Mouse (Mus musculus): ENCODE data around the gene P2ry12. TPM values are rescaled to one million over a fixed set of nuclear protein-coding genes. Genes with fewer than 3 reads are reported as not detected.

P2ry12 gene
- polyA plus RNA-seq (2016; fragmentation: Nextera tagmentation; extraction: Ambion mirVana), result 0.62 and 0.63 TPM in 2 replicates

DNA sequence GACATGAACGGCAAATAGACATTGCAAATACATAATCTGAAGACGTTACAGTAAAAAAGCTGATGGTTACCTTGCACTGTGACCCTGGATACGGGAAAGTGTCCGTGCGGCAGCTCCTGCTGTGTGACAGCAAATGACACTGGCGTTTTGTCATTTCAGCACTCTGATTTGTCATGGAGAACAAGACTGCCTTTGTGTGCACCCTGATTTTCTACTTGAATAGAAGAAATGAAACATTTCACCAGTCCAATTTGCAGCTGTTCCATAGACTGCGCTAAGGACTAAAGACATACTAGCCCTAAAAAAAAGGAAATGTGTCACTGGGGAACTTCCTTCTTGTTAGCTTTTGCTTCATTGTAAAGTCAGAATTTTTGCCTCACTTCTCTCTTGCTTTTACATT lies at the start of gene P2ry12:
P2ry12 (minus strand) TSS at position 168 of the 400 bp plus-strand sequence.
- peaks cover 8% of the 10 kb centered on the region for H3K36me3 ChIP-seq (replicated peaks)
- H3K27me3 ChIP-seq (ENCODE audit: poor library complexity, severe bottlenecking), result no peaks in the 10 kb centered on the region
- no peak for DNase-seq (ENCODE audit: extremely low spot score, low spot score)
- no peak within 1 kb of the TSS for H3K4me3 ChIP-seq
- H3K9me3 ChIP-seq, result no peaks in the 10 kb centered on the region
- 36% methylated on average over 7 of the region's 7 CpGs for WGBS
- H3K4me1 ChIP-seq, result peaks cover 32% of the 10 kb centered on the region
- no peak within 1 kb of the TSS for H3K27ac ChIP-seq

- Histone ChIP-seq H3K4me1 (no peaks in the 10 kb centered on the region), H3K36me3 (replicated peaks) (0 out of 2 replicates have a peak, but pooled peaks cover 2% of the 10 kb centered on the region), H3K9me3 (no peaks in the 10 kb centered on the region), H3K27ac (no peak overlapping the region), H3K27me3 (ENCODE audit: poor library complexity, severe bottlenecking) (no peaks in the 10 kb centered on the region), H3K4me3 (no peak overlapping the region)
- WGBS, result 92% methylated on average over 2 of the region's 2 CpGs
- no peak for DNase-seq (ENCODE audit: extremely low spot score, low spot score)
Measured at GRCm38 (mm10) chr3:59305518-59305917, 42.8 kb upstream of the P2ry12 start.

DNA sequence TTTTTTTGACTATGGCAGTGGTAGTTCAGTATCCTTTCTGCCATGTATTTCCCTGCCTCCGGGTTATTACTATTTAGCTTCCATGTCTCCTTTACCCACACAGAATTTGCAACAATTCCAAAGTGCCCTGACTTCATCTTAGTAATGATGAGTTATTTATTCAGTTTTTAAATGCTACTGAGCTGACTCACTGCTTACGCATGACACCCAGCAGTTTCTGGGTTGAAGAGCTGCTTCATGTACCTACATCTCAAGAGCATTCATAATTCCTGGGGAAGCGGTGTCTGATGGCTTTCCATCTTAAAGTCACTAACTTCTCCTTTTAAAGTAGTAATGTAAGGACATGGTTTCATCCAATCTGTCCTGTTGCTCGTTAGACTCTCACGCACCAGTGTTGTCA lies 42.3 kb upstream of the P2ry12 start:
- no peaks in the 10 kb centered on the region for H3K27me3 ChIP-seq (ENCODE audit: poor library complexity, severe bottlenecking)
- no peak for DNase-seq (ENCODE audit: extremely low spot score, low spot score)
- 95% methylated on average over 5 of the region's 5 CpGs for WGBS
- no peak overlapping the region for H3K4me3 ChIP-seq
- H3K4me1 ChIP-seq, result no peaks in the 10 kb centered on the region
- H3K9me3 ChIP-seq, result no peaks in the 10 kb centered on the region
- H3K36me3 ChIP-seq (replicated peaks), result 0 out of 2 replicates have a peak, but pooled peaks cover 2% of the 10 kb centered on the region
- no peak overlapping the region for H3K27ac ChIP-seq

DNA sequence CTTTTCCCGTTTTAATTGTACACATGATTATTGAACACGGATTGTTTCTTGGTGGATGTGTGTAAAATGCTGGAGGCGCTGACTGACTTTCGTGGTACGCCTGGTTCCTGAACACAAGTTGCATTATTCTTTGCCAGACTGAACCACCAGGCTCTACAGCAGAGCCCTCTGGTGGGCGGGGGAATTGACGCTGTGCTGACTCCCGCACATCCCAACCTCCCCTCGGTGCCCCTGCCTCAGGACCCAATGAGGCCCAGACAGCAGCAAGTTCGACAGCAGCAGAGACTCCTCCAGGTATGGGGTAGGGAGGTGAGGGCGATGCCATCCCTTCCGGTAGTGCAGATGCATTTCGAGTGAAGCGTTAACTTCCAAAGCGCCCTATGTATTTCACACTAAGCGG lies 35.0 kb upstream of the P2ry12 start:
- 85% methylated on average over 16 of the region's 16 CpGs for WGBS
- H3K27ac ChIP-seq, result no peak overlapping the region
- H3K36me3 ChIP-seq (replicated peaks), result peaks cover 5% of the 10 kb centered on the region; the same call in 1 of the 2 replicates
- H3K27me3 ChIP-seq (ENCODE audit: poor library complexity, severe bottlenecking), result no peaks in the 10 kb centered on the region
- no peaks in the 10 kb centered on the region for H3K4me1 ChIP-seq
- no peak overlapping the region for H3K4me3 ChIP-seq
- no peak for DNase-seq (ENCODE audit: extremely low spot score, low spot score)
- H3K9me3 ChIP-seq, result no peaks in the 10 kb centered on the region

DNA sequence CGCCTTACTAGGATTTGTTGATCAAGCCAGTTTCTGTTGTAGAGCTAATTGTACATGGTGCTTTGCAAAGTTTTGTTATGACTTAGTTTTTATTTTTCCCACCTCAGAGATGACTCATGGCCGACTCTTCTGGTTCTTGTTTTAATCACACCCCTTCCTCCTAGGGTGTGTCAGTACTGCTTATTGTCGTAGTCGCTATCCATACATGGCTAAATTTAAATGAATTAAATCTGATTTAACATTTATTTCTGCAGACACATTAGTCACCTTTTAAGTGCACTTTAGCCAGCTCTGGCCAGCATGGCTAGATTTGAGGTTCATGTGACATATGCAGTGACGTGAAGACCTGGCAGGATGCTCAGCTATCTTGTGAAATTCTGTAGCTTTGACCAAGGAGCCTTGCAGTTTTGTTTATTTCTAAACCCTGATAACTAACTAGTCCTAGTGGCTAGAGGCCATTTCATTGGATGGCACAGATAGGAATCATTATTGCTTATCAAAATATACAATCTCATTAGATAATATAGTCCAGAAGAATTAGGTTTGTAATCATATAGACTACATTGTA lies 34.0 kb upstream of the P2ry12 start:
- no peak overlapping the region for H3K4me3 ChIP-seq
- H3K4me1 ChIP-seq, result no peaks in the 10 kb centered on the region
- no peak overlapping the region for H3K27ac ChIP-seq
- WGBS, result 94% methylated on average over 5 of the region's 5 CpGs
- DNase-seq (ENCODE audit: extremely low spot score, low spot score), result no peak
- H3K27me3 ChIP-seq (ENCODE audit: poor library complexity, severe bottlenecking), result no peaks in the 10 kb centered on the region
- H3K36me3 ChIP-seq (replicated peaks), result peaks cover 5% of the 10 kb centered on the region; the same call in 1 of the 2 replicates
- no peaks in the 10 kb centered on the region for H3K9me3 ChIP-seq

- Histone ChIP-seq H3K4me3 (no peak overlapping the region), H3K36me3 (replicated peaks) (peaks cover 5% of the 10 kb centered on the region; the same call in 1 of the 2 replicates), H3K27me3 (ENCODE audit: poor library complexity, severe bottlenecking) (no peaks in the 10 kb centered on the region), H3K27ac (no peak overlapping the region), H3K9me3 (no peaks in the 10 kb centered on the region), H3K4me1 (no peaks in the 10 kb centered on the region)
- 91% methylated on average over 16 of the region's 16 CpGs for WGBS
- DNase-seq (ENCODE audit: extremely low spot score, low spot score), result no peak
Measured at GRCm38 (mm10) chr3:59295699-59296562, 33.3 kb upstream of the P2ry12 start.

DNA sequence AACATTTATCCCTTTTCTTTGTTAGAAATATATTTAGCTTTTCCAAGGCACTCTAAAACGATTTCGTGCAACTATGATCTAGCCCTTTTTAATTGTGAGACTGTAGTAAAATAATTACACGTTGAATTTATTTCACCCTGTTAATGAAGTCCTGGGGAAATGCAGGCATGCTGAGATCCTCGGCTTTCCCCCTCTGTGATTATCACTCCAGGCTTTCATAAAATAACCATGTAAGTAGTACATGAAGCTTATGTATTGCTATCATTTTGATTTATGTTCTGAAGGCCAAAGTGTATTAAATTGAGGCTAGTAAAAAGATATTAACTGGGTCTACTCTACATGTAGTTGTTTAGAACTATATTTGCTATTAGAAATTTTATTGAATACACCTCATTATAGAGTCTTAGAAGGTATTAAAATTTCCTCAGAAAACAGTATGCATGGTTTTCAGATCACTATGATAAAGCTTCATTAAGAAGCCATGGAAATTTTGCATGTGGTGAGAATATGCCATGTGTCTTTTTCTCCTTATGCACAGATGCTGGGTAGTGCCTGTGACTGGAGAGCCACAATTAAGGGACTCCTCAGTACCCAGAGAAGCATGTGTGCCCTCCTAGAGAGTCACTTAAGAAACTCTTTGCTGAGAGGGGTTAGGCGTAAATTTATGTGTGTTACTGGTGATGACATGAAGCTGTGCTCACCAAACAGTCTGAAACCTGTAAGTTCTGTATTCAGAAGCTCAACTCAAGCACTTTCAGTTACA lies 30.9 kb upstream of the P2ry12 start:
- peaks cover 5% of the 10 kb centered on the region; the same call in 1 of the 2 replicates for H3K36me3 ChIP-seq (replicated peaks)
- no peak for DNase-seq (ENCODE audit: extremely low spot score, low spot score)
- no peaks in the 10 kb centered on the region for H3K27me3 ChIP-seq (ENCODE audit: poor library complexity, severe bottlenecking)
- no peaks in the 10 kb centered on the region for H3K9me3 ChIP-seq
- 83% methylated on average over 5 of the region's 5 CpGs for WGBS
- H3K4me3 ChIP-seq, result no peak overlapping the region
- no peak overlapping the region for H3K27ac ChIP-seq
- no peaks in the 10 kb centered on the region for H3K4me1 ChIP-seq

DNA sequence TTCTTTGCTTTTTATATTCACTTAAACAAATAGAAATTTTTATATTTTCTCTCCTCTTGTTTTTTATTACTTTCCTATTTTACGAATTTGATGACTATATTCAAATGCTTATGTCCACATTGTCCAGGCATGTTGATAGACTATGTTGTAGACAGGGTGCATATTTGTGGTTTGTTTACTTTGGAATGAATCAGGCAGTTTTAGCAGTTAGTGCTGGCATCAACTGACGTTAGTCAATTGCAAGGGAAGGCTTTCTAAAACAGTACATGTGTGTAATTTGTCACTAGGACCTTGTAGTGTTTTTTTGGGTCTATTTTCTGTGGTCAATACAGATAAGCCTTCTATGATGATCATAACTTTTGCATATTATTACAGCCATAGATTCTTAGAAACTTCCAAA lies 27.9 kb upstream of the P2ry12 start:
- no peak for DNase-seq (ENCODE audit: extremely low spot score, low spot score)
- Histone ChIP-seq H3K27ac (no peak overlapping the region), H3K36me3 (replicated peaks) (no peaks in the 10 kb centered on the region), H3K27me3 (ENCODE audit: poor library complexity, severe bottlenecking) (no peaks in the 10 kb centered on the region), H3K9me3 (no peaks in the 10 kb centered on the region), H3K4me3 (no peak overlapping the region), H3K4me1 (no peaks in the 10 kb centered on the region)
- WGBS, result 84% methylated on average over 2 of the region's 2 CpGs

DNA sequence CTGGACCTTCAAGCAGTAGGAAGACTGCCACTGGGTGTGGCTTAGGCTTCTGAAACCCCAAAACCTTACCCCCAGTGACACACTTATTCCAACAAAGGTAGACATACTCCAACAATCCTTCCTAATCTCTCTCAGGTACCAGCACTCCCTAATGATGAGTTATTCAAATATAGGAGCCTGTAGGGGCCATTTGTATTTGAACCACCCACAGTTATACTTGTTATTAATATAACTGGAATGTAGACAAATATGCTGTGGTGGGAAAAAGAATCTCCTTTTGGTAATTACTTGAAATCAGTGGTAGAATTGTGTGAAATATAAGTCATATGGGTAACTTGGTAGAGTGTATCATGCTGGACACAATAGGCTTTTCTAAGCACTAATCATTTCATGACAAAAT lies 15.9 kb upstream of the P2ry12 start:
- no peaks in the 10 kb centered on the region for H3K9me3 ChIP-seq
- peaks cover 8% of the 10 kb centered on the region; the same call in 1 of the 2 replicates for H3K36me3 ChIP-seq (replicated peaks)
- no peak overlapping the region for H3K4me3 ChIP-seq
- no peak overlapping the region for H3K27ac ChIP-seq
- H3K27me3 ChIP-seq (ENCODE audit: poor library complexity, severe bottlenecking), result no peaks in the 10 kb centered on the region
- DNase-seq (ENCODE audit: extremely low spot score, low spot score), result no peak
- peaks cover 19% of the 10 kb centered on the region for H3K4me1 ChIP-seq

DNA sequence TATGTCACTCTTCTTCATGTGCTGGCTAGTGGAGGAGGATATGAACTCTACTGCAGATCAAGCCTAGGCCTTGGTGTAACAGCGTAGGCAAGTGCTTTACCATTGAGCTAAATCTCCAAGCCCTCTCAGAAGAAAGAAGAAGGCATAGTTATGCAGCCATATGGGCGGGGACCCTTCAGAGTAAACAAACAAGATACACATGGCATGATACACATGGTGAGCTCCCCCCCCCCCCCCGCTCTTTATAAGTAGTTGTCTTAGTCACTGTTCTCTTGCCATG lies 15.5 kb upstream of the P2ry12 start:
- WGBS, result 92% methylated on average over 3 of the region's 3 CpGs
- Histone ChIP-seq H3K9me3 (no peaks in the 10 kb centered on the region), H3K27ac (no peak overlapping the region)

DNA sequence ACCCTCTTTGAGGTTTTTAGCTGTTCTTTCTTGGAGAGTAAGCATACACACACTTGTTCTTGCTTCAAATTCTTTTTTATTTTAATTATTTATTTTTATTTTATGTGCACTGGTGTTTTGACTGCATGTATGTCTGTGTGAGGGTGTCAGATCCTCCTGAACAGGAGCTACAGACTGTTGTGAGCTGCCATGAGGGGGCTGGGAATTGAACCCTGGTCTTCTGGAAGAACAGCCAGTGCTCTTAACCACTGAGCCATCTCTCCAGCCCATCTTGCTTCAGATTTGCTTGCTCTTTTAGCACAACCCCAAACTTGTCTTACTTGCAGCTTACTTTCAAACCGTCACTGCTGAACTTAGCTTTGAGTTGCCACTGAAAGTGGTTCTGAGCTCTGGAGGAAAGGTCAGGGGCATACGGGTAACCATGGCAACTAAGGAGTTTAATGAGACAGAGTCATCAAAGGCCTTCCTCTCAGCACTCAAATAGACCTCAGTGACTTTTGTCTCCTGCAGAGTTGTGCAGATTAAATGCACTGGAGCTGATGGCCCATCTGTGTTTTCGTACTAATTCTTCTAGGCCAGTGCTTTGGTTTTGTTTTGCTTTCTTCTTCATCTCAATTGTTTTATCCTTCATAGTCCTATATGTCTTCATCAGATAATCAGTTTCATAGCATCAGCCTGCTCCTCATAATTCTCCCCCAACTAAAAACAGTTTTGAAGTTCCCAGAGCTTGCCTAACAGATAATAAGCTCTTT lies 15.0 kb upstream of the P2ry12 start:
- H3K27me3 ChIP-seq (ENCODE audit: poor library complexity, severe bottlenecking), result no peaks in the 10 kb centered on the region
- DNase-seq (ENCODE audit: extremely low spot score, low spot score), result peak; percentile 35
- H3K4me1 ChIP-seq, result peaks cover 19% of the 10 kb centered on the region
- WGBS, result 20% methylated on average over 3 of the region's 3 CpGs
- H3K4me3 ChIP-seq, result no peak overlapping the region
- no peaks in the 10 kb centered on the region for H3K9me3 ChIP-seq
- no peak overlapping the region for H3K27ac ChIP-seq
- H3K36me3 ChIP-seq (replicated peaks), result peaks cover 8% of the 10 kb centered on the region; the same call in 1 of the 2 replicates

More for the DNA sequence above, 15.5 kb upstream of the P2ry12 start:
- Histone ChIP-seq H3K27me3 (ENCODE audit: poor library complexity, severe bottlenecking) (no peaks in the 10 kb centered on the region), H3K36me3 (replicated peaks) (peaks cover 8% of the 10 kb centered on the region; the same call in 1 of the 2 replicates), H3K4me3 (no peak overlapping the region), H3K4me1 (peaks cover 19% of the 10 kb centered on the region)
- no peak for DNase-seq (ENCODE audit: extremely low spot score, low spot score)

DNA sequence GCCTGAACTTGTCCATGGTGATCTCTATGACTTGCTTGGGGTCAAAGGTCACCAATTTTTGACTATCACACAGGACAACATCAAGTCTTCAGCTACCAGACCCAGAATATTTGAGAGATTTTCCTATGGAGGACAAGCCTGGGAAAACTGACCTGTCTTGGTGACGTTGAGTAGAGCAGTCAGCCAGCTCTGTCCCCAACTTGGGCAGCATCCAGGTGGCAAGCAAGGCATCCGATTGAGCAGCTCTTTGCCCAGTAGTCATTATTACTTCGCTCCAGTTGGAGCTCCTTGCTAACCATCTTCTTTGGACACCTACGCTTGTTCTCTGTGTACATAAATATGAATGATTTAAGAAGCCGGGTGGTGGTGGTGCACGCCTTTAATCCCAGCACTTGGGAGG lies 8.1 kb upstream of the P2ry12 start:
- 92% methylated on average over 6 of the region's 6 CpGs for WGBS
- DNase-seq (ENCODE audit: extremely low spot score, low spot score), result no peak
- H3K36me3 ChIP-seq (replicated peaks), result peaks cover 1% of the 10 kb centered on the region; the same call in 1 of the 2 replicates

More for the DNA sequence above, 8.1 kb upstream of the P2ry12 start:
- H3K9me3 ChIP-seq, result no peaks in the 10 kb centered on the region
- H3K27ac ChIP-seq, result no peak overlapping the region
- H3K27me3 ChIP-seq (ENCODE audit: poor library complexity, severe bottlenecking), result no peaks in the 10 kb centered on the region
- H3K4me1 ChIP-seq, result no peaks in the 10 kb centered on the region
- no peak overlapping the region for H3K4me3 ChIP-seq
